Mouse (Mus musculus): Measurements from ENCODE around the gene Izumo1r. TPM values are rescaled to one million over a fixed set of nuclear protein-coding genes. Genes with fewer than 3 reads are reported as not detected.

The Izumo1r gene
- polyA plus RNA-seq, 1 experiment from 2014 or later = not detected

- Histone ChIP-seq H3K4me3 (replicated peaks) (no peak overlapping the region), H3K9ac (replicated peaks) (no peak overlapping the region), H3K9me3 (no peaks in the 10 kb centered on the region), H3K4me1 (replicated peaks) (peaks cover 2% of the 10 kb centered on the region; the same call in 1 of the 2 replicates), H3K36me3 (no peaks in the 10 kb centered on the region), H3K27me3 (peaks cover 28% of the 10 kb centered on the region), H3K4me2 (no peak overlapping the region), H3K27ac (no peak overlapping the region)
- 41% methylated on average over 7 of the region's 7 CpGs for WGBS
- ATAC-seq (ENCODE audit: insufficient number of reproducible peaks, insufficient read depth, low FRiP score, low TSS enrichment, low read depth) = no peak
Observed at GRCm38 (mm10) chr9:14866957-14867356, 36.8 kb downstream of the Izumo1r start.

GRCm38 (mm10) chr9:14864726-14865125 is 39.0 kb downstream of the Izumo1r start:
- Histone ChIP-seq H3K27ac (no peak overlapping the region), H3K9me3 (no peaks in the 10 kb centered on the region), H3K9ac (replicated peaks) (no peak overlapping the region), H3K4me2 (no peak overlapping the region), H3K4me1 (replicated peaks) (peaks cover 9% of the 10 kb centered on the region), H3K36me3 (no peaks in the 10 kb centered on the region), H3K4me3 (replicated peaks) (no peak overlapping the region), H3K27me3 (peaks cover 50% of the 10 kb centered on the region)
- no peak for ATAC-seq (ENCODE audit: insufficient number of reproducible peaks, insufficient read depth, low FRiP score, low TSS enrichment, low read depth)
- WGBS = 84% methylated on average over 9 of the region's 9 CpGs

- 51% methylated on average over 3 of the region's 3 CpGs for WGBS
- Histone ChIP-seq H3K36me3 (no peaks in the 10 kb centered on the region), H3K4me1 (replicated peaks) (peaks cover 12% of the 10 kb centered on the region), H3K27ac (no peak overlapping the region), H3K9ac (replicated peaks) (no peak overlapping the region), H3K27me3 (peaks cover 66% of the 10 kb centered on the region), H3K9me3 (no peaks in the 10 kb centered on the region), H3K4me2 (no peak overlapping the region), H3K4me3 (replicated peaks) (no peak overlapping the region)
- no peak for ATAC-seq (ENCODE audit: insufficient number of reproducible peaks, insufficient read depth, low FRiP score, low TSS enrichment, low read depth)
Observed at GRCm38 (mm10) chr9:14863126-14863525, 40.6 kb downstream of the Izumo1r start.

- Histone ChIP-seq H3K9ac (replicated peaks) (peak within 1 kb of the TSS; percentile 50), H3K27ac (no peak within 1 kb of the TSS), H3K4me2 (peak within 1 kb of the TSS; percentile 86), H3K36me3 (no peaks in the 10 kb centered on the region), H3K27me3 (peaks cover 76% of the 10 kb centered on the region), H3K9me3 (no peaks in the 10 kb centered on the region), H3K4me3 (replicated peaks) (peak within 1 kb of the TSS; percentile 44), H3K4me1 (replicated peaks) (peaks cover 12% of the 10 kb centered on the region)
- 3% methylated on average over 47 of the region's 47 CpGs for WGBS
- ATAC-seq (ENCODE audit: insufficient number of reproducible peaks, insufficient read depth, low FRiP score, low TSS enrichment, low read depth) = peak; percentile 91
Observed at GRCm38 (mm10) chr9:14859868-14860639, 43.7 kb downstream of the Izumo1r start, which contains the start of gene Gpr83. Gene Gpr83, plus strand, starts transcription at chr9:14860210.

GRCm38 (mm10) chr9:14858782-14859181 is 45.0 kb downstream of the Izumo1r start:
- H3K4me1 ChIP-seq (replicated peaks) = peaks cover 12% of the 10 kb centered on the region
- no peak overlapping the region for H3K4me2 ChIP-seq
- no peaks in the 10 kb centered on the region for H3K36me3 ChIP-seq
- 83% methylated on average over 3 of the region's 3 CpGs for WGBS
- H3K9ac ChIP-seq (replicated peaks) = no peak overlapping the region
- no peaks in the 10 kb centered on the region for H3K9me3 ChIP-seq
- no peak overlapping the region for H3K4me3 ChIP-seq (replicated peaks)
- H3K27me3 ChIP-seq = peaks cover 68% of the 10 kb centered on the region
- no peak for ATAC-seq (ENCODE audit: insufficient number of reproducible peaks, insufficient read depth, low FRiP score, low TSS enrichment, low read depth)
- no peak overlapping the region for H3K27ac ChIP-seq

- Histone ChIP-seq H3K27me3 (peaks cover 63% of the 10 kb centered on the region), H3K4me3 (replicated peaks) (no peak overlapping the region), H3K27ac (no peak overlapping the region), H3K9ac (replicated peaks) (no peak overlapping the region), H3K9me3 (no peaks in the 10 kb centered on the region), H3K4me2 (no peak overlapping the region), H3K36me3 (no peaks in the 10 kb centered on the region), H3K4me1 (replicated peaks) (peaks cover 12% of the 10 kb centered on the region)
- no peak for ATAC-seq (ENCODE audit: insufficient number of reproducible peaks, insufficient read depth, low FRiP score, low TSS enrichment, low read depth)
- WGBS = 71% methylated on average over 7 of the region's 7 CpGs
Observed at GRCm38 (mm10) chr9:14858170-14858706, 45.5 kb downstream of the Izumo1r start.

- H3K4me3 ChIP-seq (replicated peaks) = no peak overlapping the region
Observed at GRCm38 (mm10) chr9:14856922-14857654, 46.7 kb downstream of the Izumo1r start.

GRCm38 (mm10) chr9:14854585-14854984 is 49.2 kb downstream of the Izumo1r start:
- 0 out of 2 replicates have a peak, but pooled peaks cover 1% of the 10 kb centered on the region for H3K4me1 ChIP-seq (replicated peaks)
- peaks cover 27% of the 10 kb centered on the region for H3K27me3 ChIP-seq
- H3K9me3 ChIP-seq = 0 out of 2 replicates have a peak, but pooled peaks cover 6% of the 10 kb centered on the region
- no peaks in the 10 kb centered on the region for H3K36me3 ChIP-seq
- no peak overlapping the region for H3K4me2 ChIP-seq
- WGBS = 75% methylated on average over 4 of the region's 4 CpGs
- no peak overlapping the region for H3K4me3 ChIP-seq (replicated peaks)
- H3K27ac ChIP-seq = no peak overlapping the region
- H3K9ac ChIP-seq (replicated peaks) = no peak overlapping the region
- no peak for ATAC-seq (ENCODE audit: insufficient number of reproducible peaks, insufficient read depth, low FRiP score, low TSS enrichment, low read depth)

More at GRCm38 (mm10) chr9:14856922-14857654, 46.7 kb downstream of the Izumo1r start:
- no peak for ATAC-seq (ENCODE audit: insufficient number of reproducible peaks, insufficient read depth, low FRiP score, low TSS enrichment, low read depth)
- Histone ChIP-seq H3K9ac (replicated peaks) (no peak overlapping the region), H3K4me2 (no peak overlapping the region), H3K36me3 (no peaks in the 10 kb centered on the region), H3K4me1 (replicated peaks) (peaks cover 12% of the 10 kb centered on the region), H3K27ac (no peak overlapping the region), H3K9me3 (no peaks in the 10 kb centered on the region), H3K27me3 (peaks cover 52% of the 10 kb centered on the region)
- 54% methylated on average over 4 of the region's 4 CpGs for WGBS

- Histone ChIP-seq H3K9ac (replicated peaks) (no peak overlapping the region), H3K4me1 (replicated peaks) (no peaks in the 10 kb centered on the region), H3K27ac (no peak overlapping the region), H3K27me3 (no peaks in the 10 kb centered on the region), H3K4me2 (no peak overlapping the region), H3K36me3 (no peaks in the 10 kb centered on the region), H3K9me3 (0 out of 2 replicates have a peak, but pooled peaks cover 6% of the 10 kb centered on the region), H3K4me3 (replicated peaks) (no peak overlapping the region)
- 80% methylated on average over 1 of the region's 1 CpGs for WGBS
- no peak for ATAC-seq (ENCODE audit: insufficient number of reproducible peaks, insufficient read depth, low FRiP score, low TSS enrichment, low read depth)
Observed at GRCm38 (mm10) chr9:14848267-14848935, 55.3 kb downstream of the Izumo1r start.

GRCm38 (mm10) chr9:14846428-14846827 is 57.3 kb downstream of the Izumo1r start:
- WGBS = 46% methylated on average over 5 of the region's 5 CpGs
- no peak for ATAC-seq (ENCODE audit: insufficient number of reproducible peaks, insufficient read depth, low FRiP score, low TSS enrichment, low read depth)
- H3K27ac ChIP-seq = no peak overlapping the region

GRCm38 (mm10) chr9:14843901-14844300 is 59.8 kb downstream of the Izumo1r start:
- Histone ChIP-seq H3K4me3 (replicated peaks) (no peak overlapping the region), H3K9me3 (no peaks in the 10 kb centered on the region), H3K27ac (no peak overlapping the region), H3K36me3 (no peaks in the 10 kb centered on the region), H3K4me1 (replicated peaks) (peaks cover 19% of the 10 kb centered on the region), H3K27me3 (no peaks in the 10 kb centered on the region), H3K9ac (replicated peaks) (no peak overlapping the region), H3K4me2 (no peak overlapping the region)
- WGBS = 91% methylated on average over 3 of the region's 3 CpGs
- no peak for ATAC-seq (ENCODE audit: insufficient number of reproducible peaks, insufficient read depth, low FRiP score, low TSS enrichment, low read depth)

More at GRCm38 (mm10) chr9:14846428-14846827, 57.3 kb downstream of the Izumo1r start:
- no peak overlapping the region for H3K4me3 ChIP-seq (replicated peaks)
- no peak overlapping the region for H3K4me2 ChIP-seq
- H3K9ac ChIP-seq (replicated peaks) = no peak overlapping the region
- H3K4me1 ChIP-seq (replicated peaks) = peaks cover 15% of the 10 kb centered on the region
- 0 out of 2 replicates have a peak, but pooled peaks cover 3% of the 10 kb centered on the region for H3K9me3 ChIP-seq
- H3K27me3 ChIP-seq = no peaks in the 10 kb centered on the region
- H3K36me3 ChIP-seq = no peaks in the 10 kb centered on the region
